Mouse (Mus musculus) neural tube, embryonic 11.5 days (tissue): ENCODE results near the gene AI481877. TPM values are rescaled to one million over a fixed set of nuclear protein-coding genes. Genes with fewer than 3 reads are reported as not detected.
A peak's percentile ranks its signal among the peaks of the same experiment; 100 is the strongest.
"Not testable (repeated sequence)": the region's sequence is repeated elsewhere in the genome, so short reads cannot be mapped to it uniquely, and the experiment has no call there.

Source experiments
- ATAC-seq: fragments of 200-750 bp; cut with Nextera tagmentation; 2 replicates; pipeline ENCODE4 v1.8.0; 2017; ENCODE audit warnings: moderate number of reproducible peaks, mild to moderate bottlenecking, moderate TSS enrichment, moderate library complexity; ENCODE audit not compliant: insufficient read depth, low FRiP score, low TSS enrichment
- DNase-seq: peaks from one replicate; pipeline ENCODE4 v3.0.0-alpha.2; 2015; ENCODE audit warnings: low spot score
- H3K27ac ChIP-seq: fragments of 300-500 bp; sonication (generic); 2 replicates; pipeline ENCODE4 v1.5.1; 2014; ENCODE audit warnings: low read depth, mild to moderate bottlenecking, low read length
- H3K27me3 ChIP-seq: fragments of 300-500 bp; sonication (generic); 2 replicates; pipeline ENCODE4 v1.6.1; 2014; ENCODE audit warnings: mild to moderate bottlenecking, low read length, mixed read lengths; ENCODE audit not compliant: control insufficient read depth, insufficient read depth
- H3K36me3 ChIP-seq: fragments of 300-500 bp; sonication (generic); 2 replicates; pipeline ENCODE4 v1.6.1; 2014; ENCODE audit warnings: mild to moderate bottlenecking, low read length, moderate library complexity, mixed read lengths; ENCODE audit not compliant: control insufficient read depth, insufficient read depth
- H3K4me1 ChIP-seq: fragments of 300-500 bp; sonication (generic); 2 replicates; pipeline ENCODE4 v1.6.1; 2014; ENCODE audit warnings: low read length, mixed read lengths; ENCODE audit not compliant: control insufficient read depth, insufficient read depth
- H3K4me2 ChIP-seq: fragments of 300-500 bp; sonication (generic); 2 replicates; pipeline ENCODE4 v1.6.1; 2014; ENCODE audit warnings: low read depth, mild to moderate bottlenecking, moderate library complexity
- H3K4me3 ChIP-seq: fragments of 300-500 bp; sonication (generic); 2 replicates; pipeline ENCODE4 v1.5.1; 2014; ENCODE audit warnings: low read depth, low read length
- H3K9ac ChIP-seq: fragments of 300-500 bp; sonication (generic); 2 replicates; pipeline ENCODE4 v1.6.1; 2014; ENCODE audit warnings: mild to moderate bottlenecking, low read length
- H3K9me3 ChIP-seq: fragments of 300-500 bp; sonication (generic); 2 replicates; pipeline ENCODE4 v1.6.1; 2016; ENCODE audit warnings: low read length; ENCODE audit not compliant: control insufficient read depth
- WGBS: fragments of 180-500 bp; shearing (Covaris S2); extraction: QIAGEN DNeasy Blood & Tissue Kit; methylation state at CpG from one replicate; pipeline ENCODE4 v1.1.7; 2014; 5-methylcytosine and 5-hydroxymethylcytosine counted together
- polyA plus RNA-seq: library from polyadenylated mRNA; unstranded; fragments of >200 nt; fragmentation: Nextera tagmentation; extraction: Ambion mirVana; gene quantifications from 2 replicates; pipeline ENCODE4 v1.2.1, GENCODE M21; 2014

Gene AI481877
- not detected in 2 replicates for polyA plus RNA-seq

DNA sequence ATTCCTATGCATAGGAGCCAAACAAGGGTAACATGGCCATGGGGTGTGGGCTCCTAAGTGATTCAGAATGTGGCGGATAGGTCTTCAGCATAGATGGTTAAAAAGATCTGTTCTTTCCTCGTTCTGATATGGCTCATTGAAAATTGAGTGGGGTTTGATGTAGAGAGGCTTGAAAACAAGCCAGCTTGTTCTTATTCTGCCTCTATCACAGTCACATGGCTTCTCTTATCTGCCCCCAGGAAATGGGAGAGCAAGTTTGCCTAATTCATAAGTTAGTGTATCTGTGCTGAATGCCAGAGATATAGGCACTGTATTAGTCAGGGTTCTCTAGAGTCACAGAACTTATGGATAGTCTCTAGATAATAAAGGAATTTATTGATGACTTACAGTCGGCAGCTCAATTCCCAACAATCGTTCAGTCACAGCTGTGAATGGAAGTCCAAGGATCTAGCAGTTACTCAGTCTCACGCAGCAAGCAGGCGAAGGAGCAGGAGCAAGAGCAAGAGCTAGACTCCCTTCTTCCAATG is at the start of gene AI481877:
AI481877 (minus strand) TSS at position 477 of the 527 bp plus-strand sequence.
- not testable (repeated sequence) for DNase-seq, H3K4me3 ChIP-seq, H3K36me3 ChIP-seq, H3K27me3 ChIP-seq, H3K27ac ChIP-seq, H3K9ac ChIP-seq, H3K4me1 ChIP-seq, ATAC-seq, H3K4me2 ChIP-seq, H3K9me3 ChIP-seq
- WGBS: 87% methylated on average over 2 of the region's 6 CpGs

DNA sequence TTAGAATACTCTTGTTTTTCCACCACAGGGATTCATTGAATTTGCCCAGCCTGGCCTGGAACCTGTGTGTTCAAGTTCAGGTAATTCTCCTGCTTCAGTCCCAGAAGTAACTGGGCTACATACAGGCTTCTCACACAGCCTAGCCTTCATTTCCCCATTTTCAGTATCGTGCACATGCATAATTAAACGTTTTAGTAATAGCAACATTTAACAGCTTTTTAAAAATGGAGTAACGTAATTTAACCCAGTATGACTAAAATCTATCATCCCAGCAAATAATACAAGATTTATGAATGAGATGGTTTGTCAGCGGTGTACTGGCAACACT is 49.7 kb upstream of the AI481877 start:
- 0 out of 2 replicates have a peak overlapping the region, but pooled peaks have one; percentile 27 for H3K27ac ChIP-seq
- no peak for ATAC-seq
- WGBS: 31% methylated on average over 4 of the region's 4 CpGs

DNA sequence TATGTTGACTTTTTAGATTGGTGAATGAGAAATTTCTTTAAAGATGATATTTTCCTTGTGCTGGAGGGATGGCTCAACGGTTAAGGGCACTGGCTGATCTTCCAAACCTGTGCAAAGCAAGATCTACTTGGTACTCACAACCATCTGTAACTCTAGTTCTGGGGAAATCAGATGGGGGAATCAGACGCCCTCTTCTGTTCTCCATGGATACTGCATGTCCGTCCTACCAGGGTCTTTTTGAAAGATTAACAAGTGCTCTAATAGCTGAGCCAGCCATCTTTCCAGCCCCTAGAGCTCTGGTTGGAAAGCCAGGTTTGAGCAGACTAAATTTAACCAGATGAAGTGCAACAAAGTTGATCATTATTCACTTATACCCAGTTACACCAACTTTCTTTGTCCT is 48.5 kb upstream of the AI481877 start:
- no peaks in the 10 kb centered on the region for H3K27me3 ChIP-seq
- ATAC-seq (no peak), DNase-seq (peak; percentile 55)
- H3K9me3 ChIP-seq: no peaks in the 10 kb centered on the region
- H3K4me1 ChIP-seq: peaks cover 7% of the 10 kb centered on the region
- no peak overlapping the region for H3K4me2 ChIP-seq
- WGBS: 19% methylated on average over 3 of the region's 3 CpGs
- no peak overlapping the region for H3K9ac ChIP-seq
- no peak overlapping the region for H3K27ac ChIP-seq
- no peak overlapping the region for H3K4me3 ChIP-seq
- H3K36me3 ChIP-seq: no peaks in the 10 kb centered on the region; the same call in 1 of the 2 replicates

More for the DNA sequence above, 49.7 kb upstream of the AI481877 start:
- H3K9me3 ChIP-seq: no peaks in the 10 kb centered on the region
- H3K36me3 ChIP-seq: no peaks in the 10 kb centered on the region; the same call in 1 of the 2 replicates
- H3K27me3 ChIP-seq: no peaks in the 10 kb centered on the region
- peak overlapping the region; percentile 64 for H3K4me2 ChIP-seq
- no peak for DNase-seq
- peaks cover 7% of the 10 kb centered on the region for H3K4me1 ChIP-seq
- H3K9ac ChIP-seq: peak overlapping the region; percentile 92
- peak overlapping the region; percentile 74 for H3K4me3 ChIP-seq

DNA sequence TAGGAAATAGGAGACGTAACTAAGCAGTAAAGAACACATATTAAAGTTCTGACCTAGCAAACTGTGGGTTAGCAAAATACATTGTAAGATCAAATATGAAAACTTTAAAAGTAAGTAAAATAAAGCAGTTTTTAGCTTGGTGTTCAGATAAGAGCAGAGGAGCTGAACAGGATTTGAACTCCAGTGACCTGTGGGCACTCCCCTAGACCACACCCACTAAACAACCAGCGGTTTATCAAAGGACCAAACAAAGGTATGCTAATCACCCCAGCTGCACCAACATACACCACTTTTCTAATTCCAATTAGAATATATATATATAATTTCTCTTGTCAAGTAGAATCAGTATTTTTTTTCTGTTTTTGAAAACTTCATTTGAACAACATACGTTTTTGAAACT is 46.9 kb upstream of the AI481877 start:
- no peaks in the 10 kb centered on the region for H3K9me3 ChIP-seq
- H3K4me1 ChIP-seq: peaks cover 7% of the 10 kb centered on the region
- no peaks in the 10 kb centered on the region for H3K27me3 ChIP-seq
- no peak overlapping the region for H3K4me2 ChIP-seq
- DNase-seq (no peak), ATAC-seq (no peak)
- H3K9ac ChIP-seq: no peak overlapping the region
- H3K4me3 ChIP-seq: no peak overlapping the region
- H3K27ac ChIP-seq: no peak overlapping the region
- H3K36me3 ChIP-seq: no peaks in the 10 kb centered on the region; the same call in 1 of the 2 replicates
- 75% methylated on average over 3 of the region's 3 CpGs for WGBS

DNA sequence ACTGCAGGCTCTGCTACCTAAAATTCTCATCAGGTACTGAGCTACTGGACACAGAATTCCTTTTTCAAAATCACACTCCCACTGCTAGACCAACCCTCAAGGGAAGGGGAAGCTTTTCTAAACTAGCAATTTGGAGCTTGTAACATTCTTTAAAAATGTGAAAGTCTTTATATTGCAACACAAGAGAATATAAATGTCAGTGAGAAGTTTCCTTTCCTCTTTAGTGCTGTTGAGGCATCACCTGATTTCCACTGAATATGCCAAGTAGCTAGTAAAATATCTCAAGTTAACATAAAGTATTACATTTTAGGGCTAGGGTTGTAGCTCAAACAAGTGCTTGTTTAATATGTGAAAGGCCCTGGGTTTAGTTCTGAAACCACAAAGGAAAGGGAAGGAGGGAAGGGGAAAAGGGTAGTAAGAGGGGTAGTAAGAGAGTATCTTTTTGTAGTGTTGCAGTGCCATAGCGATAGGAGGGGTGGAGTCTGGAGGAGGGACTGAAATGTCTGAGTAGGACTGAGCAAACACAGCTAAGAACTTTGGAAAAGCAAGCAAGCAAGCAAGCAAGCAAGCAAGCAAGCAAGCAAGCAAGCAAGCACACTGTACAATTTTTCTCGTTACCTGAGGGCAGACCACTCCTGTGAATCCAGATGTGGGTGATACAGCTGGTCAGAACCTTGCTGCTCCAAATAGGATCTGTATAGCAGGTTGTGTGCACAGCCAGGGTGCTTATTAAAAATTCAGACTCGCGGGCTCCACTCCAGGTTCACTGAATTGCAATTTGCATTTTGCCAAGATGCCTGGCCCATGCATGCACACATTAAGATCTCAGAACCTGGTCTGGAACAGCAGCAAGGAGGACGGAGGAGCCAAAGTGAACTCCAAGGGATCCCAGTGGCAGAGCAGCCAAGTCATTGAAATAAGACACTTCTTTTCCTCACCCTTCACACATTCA is 42.8 kb upstream of the AI481877 start:
- Histone ChIP-seq H3K36me3 (no peaks in the 10 kb centered on the region), H3K27me3 (no peaks in the 10 kb centered on the region), H3K9me3 (no peaks in the 10 kb centered on the region), H3K27ac (no peak overlapping the region), H3K4me3 (no peak overlapping the region), H3K4me2 (no peak overlapping the region), H3K9ac (no peak overlapping the region), H3K4me1 (no peaks in the 10 kb centered on the region)
- no peak for ATAC-seq
- DNase-seq: no peak
- WGBS: 51% methylated on average over 5 of the region's 5 CpGs

DNA sequence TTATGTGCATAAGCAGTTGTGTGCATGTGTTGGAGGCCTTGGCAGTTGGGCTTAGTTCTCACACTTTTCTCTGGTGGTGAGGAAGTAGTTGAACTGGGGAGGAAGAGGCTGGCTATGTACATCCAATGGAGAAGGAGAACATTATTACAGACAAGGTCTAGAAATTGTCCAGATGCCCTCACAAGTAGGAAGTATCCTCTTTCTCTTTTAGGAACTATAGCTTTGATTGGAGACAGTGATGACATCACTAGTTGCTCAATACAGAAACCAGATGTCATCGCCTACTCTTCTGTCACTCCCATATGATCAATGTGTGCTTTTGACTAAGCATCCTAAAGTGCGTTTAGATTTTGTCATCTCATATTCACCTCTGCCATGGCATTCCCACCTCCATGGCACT is 38.8 kb upstream of the AI481877 start:
- H3K9me3 ChIP-seq: no peaks in the 10 kb centered on the region
- no peak overlapping the region for H3K27ac ChIP-seq
- H3K27me3 ChIP-seq: no peaks in the 10 kb centered on the region
- no peak overlapping the region for H3K4me3 ChIP-seq
- WGBS: 90% methylated on average over 2 of the region's 2 CpGs
- DNase-seq (no peak), ATAC-seq (no peak)
- H3K4me1 ChIP-seq: no peaks in the 10 kb centered on the region
- H3K4me2 ChIP-seq: no peak overlapping the region
- no peak overlapping the region for H3K9ac ChIP-seq
- no peaks in the 10 kb centered on the region for H3K36me3 ChIP-seq

DNA sequence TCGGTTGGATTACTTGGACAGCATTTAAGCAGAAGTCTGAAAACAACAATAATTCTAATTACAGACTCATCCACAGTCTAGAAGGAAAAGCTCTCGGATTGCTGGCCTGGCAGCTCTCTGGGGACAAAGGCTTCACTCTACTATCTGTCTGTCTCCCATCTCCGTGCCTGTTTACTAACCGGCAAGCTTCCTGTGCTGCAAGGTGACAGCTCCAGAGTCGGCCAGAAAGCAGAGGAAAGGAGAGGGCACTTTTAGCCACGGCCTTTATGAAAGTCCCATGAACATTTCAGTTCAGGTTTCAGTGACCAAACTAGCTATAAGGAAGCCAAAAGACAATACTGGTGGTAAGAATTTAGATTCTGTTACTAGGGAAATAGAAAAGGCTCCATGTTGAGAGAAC is 37.1 kb upstream of the AI481877 start:
- no peak overlapping the region for H3K27ac ChIP-seq
- H3K9me3 ChIP-seq: no peaks in the 10 kb centered on the region
- ATAC-seq (no peak), DNase-seq (no peak)
- H3K4me1 ChIP-seq: no peaks in the 10 kb centered on the region
- H3K36me3 ChIP-seq: no peaks in the 10 kb centered on the region
- H3K9ac ChIP-seq: no peak overlapping the region
- no peak overlapping the region for H3K4me2 ChIP-seq
- 70% methylated on average over 6 of the region's 6 CpGs for WGBS
- no peaks in the 10 kb centered on the region for H3K27me3 ChIP-seq
- no peak overlapping the region for H3K4me3 ChIP-seq

DNA sequence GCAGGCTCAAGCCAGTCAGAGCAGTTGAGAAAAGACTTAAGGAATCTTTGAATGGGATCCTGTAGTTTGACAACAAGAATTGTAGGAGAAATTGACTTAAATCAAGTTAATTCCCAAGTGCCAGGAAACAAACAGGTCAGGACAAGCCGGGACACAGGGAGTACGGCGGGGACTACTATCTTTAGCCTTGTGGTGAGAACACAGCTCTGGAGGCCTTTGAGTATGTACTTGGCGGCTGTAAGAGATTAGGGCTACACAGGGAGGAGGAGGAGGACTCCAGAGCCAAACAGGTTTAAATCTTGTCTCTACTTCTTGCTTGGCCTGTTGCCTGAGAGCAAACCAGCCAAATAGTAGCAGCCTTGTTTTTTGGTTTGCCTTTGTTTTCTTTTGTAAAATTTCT is 36.2 kb upstream of the AI481877 start:
- Histone ChIP-seq H3K27ac (no peak overlapping the region), H3K36me3 (no peaks in the 10 kb centered on the region), H3K9ac (no peak overlapping the region), H3K27me3 (no peaks in the 10 kb centered on the region), H3K4me3 (no peak overlapping the region), H3K4me1 (no peaks in the 10 kb centered on the region), H3K9me3 (no peaks in the 10 kb centered on the region), H3K4me2 (no peak overlapping the region)
- WGBS: 86% methylated on average over 4 of the region's 4 CpGs
- no peak for DNase-seq
- no peak for ATAC-seq
